Mouse (Mus musculus): ENCODE measurements at regions not wholly inside any gene's neighbourhood (a gene's known extent, or its start where the extent isn't known, plus 50 kb on each side); places are given as distances from the start of the nearest gene placed in this dataset.
"Not testable (repeated sequence)": the region's sequence is repeated elsewhere in the genome, so short reads cannot be mapped to it uniquely, and the experiment has no call there.

- no peak for DNase-seq (ENCODE audit: low spot score in 2 of 2)
Observed at GRCm38 (mm10) chr5:7428291-7428690, 83.7 kb upstream of the Zfp804b start.

GRCm38 (mm10) chr5:7436461-7436860, 91.9 kb upstream of the Zfp804b start:
- DNase-seq (ENCODE audit: low spot score in 2 of 2): no peak

- no peak for DNase-seq (ENCODE audit: low spot score in 2 of 2)
Observed at GRCm38 (mm10) chr5:7448001-7448400, 103.4 kb upstream of the Zfp804b start.

GRCm38 (mm10) chr5:7454896-7455295, 110.3 kb upstream of the Zfp804b start:
- DNase-seq (ENCODE audit: low spot score in 2 of 2): no peak

GRCm38 (mm10) chr5:7457102-7457501, 112.5 kb upstream of the Zfp804b start:
- no peak for DNase-seq (ENCODE audit: low spot score in 2 of 2)

- no peak for DNase-seq (ENCODE audit: low spot score in 2 of 2)
Observed at GRCm38 (mm10) chr5:7489150-7489549, 144.6 kb upstream of the Zfp804b start.

- DNase-seq (ENCODE audit: low spot score in 2 of 2): no peak
Observed at GRCm38 (mm10) chr5:7489602-7490001, 145.0 kb upstream of the Zfp804b start.

- no peak for DNase-seq (ENCODE audit: low spot score in 2 of 2)
Observed at GRCm38 (mm10) chr5:7517520-7518181, 173.1 kb upstream of the Zfp804b start.

- no peak for DNase-seq (ENCODE audit: low spot score in 2 of 2)
Observed at GRCm38 (mm10) chr5:7532686-7533199, 188.2 kb upstream of the Zfp804b start.

- DNase-seq (ENCODE audit: low spot score in 2 of 2): no peak
Observed at GRCm38 (mm10) chr5:7539812-7540645, 195.5 kb upstream of the Zfp804b start.

- no peak for DNase-seq (ENCODE audit: low spot score in 2 of 2)
Observed at GRCm38 (mm10) chr5:7540646-7541038, 196.1 kb upstream of the Zfp804b start.

- DNase-seq (ENCODE audit: low spot score in 2 of 2): no peak
Observed at GRCm38 (mm10) chr5:7543857-7544256, 199.3 kb upstream of the Zfp804b start.

- no peak for DNase-seq (ENCODE audit: low spot score in 2 of 2)
Observed at GRCm38 (mm10) chr5:7580413-7580812, 235.9 kb upstream of the Zfp804b start.

GRCm38 (mm10) chr5:7586547-7586946, 242.0 kb upstream of the Zfp804b start:
- no peak for DNase-seq (ENCODE audit: low spot score in 2 of 2)

- DNase-seq (ENCODE audit: low spot score in 2 of 2): no peak
Observed at GRCm38 (mm10) chr5:7600418-7600817, 255.9 kb upstream of the Zfp804b start.

- DNase-seq (ENCODE audit: low spot score in 2 of 2): no peak
Observed at GRCm38 (mm10) chr5:7607517-7607916, 263.0 kb upstream of the Zfp804b start.

- no peak for DNase-seq (ENCODE audit: low spot score in 2 of 2)
Observed at GRCm38 (mm10) chr5:7607924-7608323, 263.4 kb upstream of the Zfp804b start.

- DNase-seq (ENCODE audit: low spot score in 2 of 2): peak in 1 of 2 experiments; percentile 1
Observed at GRCm38 (mm10) chr5:7655280-7655679, 305.0 kb upstream of the Steap4 start.

GRCm38 (mm10) chr5:7701776-7702175, 258.5 kb upstream of the Steap4 start:
- no peak for DNase-seq (ENCODE audit: low spot score in 2 of 2)

GRCm38 (mm10) chr5:7719557-7719956, 240.7 kb upstream of the Steap4 start:
- DNase-seq (ENCODE audit: low spot score in 2 of 2): no peak

- no peak for DNase-seq (ENCODE audit: low spot score in 2 of 2)
Observed at GRCm38 (mm10) chr5:7720061-7720460, 240.2 kb upstream of the Steap4 start.

- no peak for DNase-seq (ENCODE audit: low spot score in 2 of 2)
Observed at GRCm38 (mm10) chr5:7720688-7721087, 239.6 kb upstream of the Steap4 start.

GRCm38 (mm10) chr5:7732566-7732965, 227.7 kb upstream of the Steap4 start:
- DNase-seq (ENCODE audit: low spot score in 2 of 2): not testable (repeated sequence)
